Mouse (Mus musculus) MEL (cell line): Measurements from ENCODE around the gene Get4.

Experiments
- CTCF ChIP-seq, 3 experiments: IDR thresholded peaks in 2 of 3; conservative IDR thresholded peaks in 1 of 3; 2 replicates each; pipeline ENCODE4 v1.5.1; 2011 to 2012; ENCODE audit warnings: low read length in 3 of 3, low read depth in 2 of 3, mild to moderate bottlenecking in 2 of 3, improper control_type of control experiment in 1 of 3, inconsistent platforms in 1 of 3, mixed read lengths in 1 of 3, moderate library complexity in 1 of 3; ENCODE audit not compliant: control insufficient read depth in 1 of 3, insufficient read depth in 1 of 3, poor library complexity in 1 of 3, severe bottlenecking in 1 of 3
- MAX ChIP-seq: IDR thresholded peaks from 2 replicates; pipeline ENCODE4 v1.6.1; 2011; ENCODE audit warnings: low read length, improper control_type of control experiment
- POLR2A ChIP-seq, 2 experiments: IDR thresholded peaks; 2 replicates each; pipeline ENCODE4 v1.6.1; 2011 to 2012; ENCODE audit warnings: low read length in 2 of 2, mild to moderate bottlenecking in 2 of 2, control low read depth in 1 of 2, improper control_type of control experiment in 1 of 2, low read depth in 1 of 2, moderate library complexity in 1 of 2; ENCODE audit not compliant: control insufficient read depth in 1 of 2, insufficient read depth in 1 of 2, poor library complexity in 1 of 2
- RAD21 ChIP-seq: IDR thresholded peaks from 2 replicates; pipeline ENCODE4 v1.6.1; 2011; ENCODE audit warnings: mild to moderate bottlenecking, low read depth, low read length, improper control_type of control experiment

- TF ChIP-seq RAD21 (no peak), MAX (no peak), CTCF (IDR thresholded peaks at IDR 0.05 in 2 of 3, conservative IDR thresholded peaks at IDR 0.05 in 1 of 3; ENCODE audit: control insufficient read depth in 1 of 3, insufficient read depth in 1 of 3, low read depth in 2 of 3, low read length in 3 of 3, poor library complexity in 1 of 3, severe bottlenecking in 1 of 3) (no peak), POLR2A (IDR thresholded peaks at IDR 0.05; ENCODE audit: control insufficient read depth in 1 of 2, insufficient read depth in 1 of 2, low read depth in 1 of 2, low read length in 2 of 2, poor library complexity in 1 of 2) (no peak)
These were observed 5.1 kb downstream of the Get4 start for GRCm38 (mm10) chr5:139257265-139257664.
